Mouse (Mus musculus) neural tube, embryonic 13.5 days (tissue): ENCODE data around the gene Ptpru. TPM values are rescaled to one million over a fixed set of nuclear protein-coding genes. Genes with fewer than 3 reads are reported as not detected.

ENCODE experiments used
- ATAC-seq: fragments of 200-750 bp; cut with Nextera tagmentation; 2 replicates; pipeline ENCODE4 v1.8.0; 2017; ENCODE audit warnings: low read depth, mild to moderate bottlenecking, moderate TSS enrichment, moderate library complexity
- H3K27ac ChIP-seq: fragments of 300-500 bp; sonication (generic); replicated peaks from 2 replicates; pipeline ENCODE4 v1.5.1; 2015; ENCODE audit warnings: moderate library complexity, mild to moderate bottlenecking, inconsistent platforms
- H3K27me3 ChIP-seq: fragments of 300-500 bp; sonication (generic); 2 replicates; pipeline ENCODE4 v1.6.1; 2015; ENCODE audit warnings: mild to moderate bottlenecking, inconsistent platforms
- H3K36me3 ChIP-seq: fragments of 300-500 bp; sonication (generic); 2 replicates; pipeline ENCODE4 v1.6.1; 2015; ENCODE audit warnings: mild to moderate bottlenecking, inconsistent platforms
- H3K4me1 ChIP-seq: fragments of 300-500 bp; sonication (generic); replicated peaks from 2 replicates; pipeline ENCODE4 v1.6.1; 2015; ENCODE audit warnings: inconsistent platforms
- H3K4me2 ChIP-seq: fragments of 300-500 bp; sonication (generic); 2 replicates; pipeline ENCODE4 v1.6.1; 2015; ENCODE audit warnings: inconsistent platforms, mild to moderate bottlenecking, moderate library complexity
- H3K4me3 ChIP-seq: fragments of 300-500 bp; sonication (generic); 2 replicates; pipeline ENCODE4 v1.5.1; 2015; ENCODE audit warnings: mild to moderate bottlenecking, inconsistent platforms
- H3K9ac ChIP-seq: fragments of 300-500 bp; sonication (generic); 2 replicates; pipeline ENCODE4 v1.6.1; 2015; ENCODE audit warnings: moderate library complexity, mild to moderate bottlenecking, inconsistent platforms
- H3K9me3 ChIP-seq: fragments of 300-500 bp; sonication (generic); 2 replicates; pipeline ENCODE4 v1.6.1; 2016; ENCODE audit warnings: inconsistent platforms
- WGBS: fragments of 180-500 bp; shearing (Covaris S2); methylation state at CpG from one replicate; pipeline ENCODE4 v1.1.7; 2015; 5-methylcytosine and 5-hydroxymethylcytosine counted together
- polyA plus RNA-seq: library from polyadenylated mRNA; unstranded; fragments of >200 nt; fragmentation: Nextera tagmentation; extraction: Ambion mirVana; gene quantifications from 2 replicates; pipeline ENCODE4 v1.2.1, GENCODE M21; 2015

Gene Ptpru
- polyA plus RNA-seq, 1 experiment from 2014 or later = 9.9 TPM

DNA sequence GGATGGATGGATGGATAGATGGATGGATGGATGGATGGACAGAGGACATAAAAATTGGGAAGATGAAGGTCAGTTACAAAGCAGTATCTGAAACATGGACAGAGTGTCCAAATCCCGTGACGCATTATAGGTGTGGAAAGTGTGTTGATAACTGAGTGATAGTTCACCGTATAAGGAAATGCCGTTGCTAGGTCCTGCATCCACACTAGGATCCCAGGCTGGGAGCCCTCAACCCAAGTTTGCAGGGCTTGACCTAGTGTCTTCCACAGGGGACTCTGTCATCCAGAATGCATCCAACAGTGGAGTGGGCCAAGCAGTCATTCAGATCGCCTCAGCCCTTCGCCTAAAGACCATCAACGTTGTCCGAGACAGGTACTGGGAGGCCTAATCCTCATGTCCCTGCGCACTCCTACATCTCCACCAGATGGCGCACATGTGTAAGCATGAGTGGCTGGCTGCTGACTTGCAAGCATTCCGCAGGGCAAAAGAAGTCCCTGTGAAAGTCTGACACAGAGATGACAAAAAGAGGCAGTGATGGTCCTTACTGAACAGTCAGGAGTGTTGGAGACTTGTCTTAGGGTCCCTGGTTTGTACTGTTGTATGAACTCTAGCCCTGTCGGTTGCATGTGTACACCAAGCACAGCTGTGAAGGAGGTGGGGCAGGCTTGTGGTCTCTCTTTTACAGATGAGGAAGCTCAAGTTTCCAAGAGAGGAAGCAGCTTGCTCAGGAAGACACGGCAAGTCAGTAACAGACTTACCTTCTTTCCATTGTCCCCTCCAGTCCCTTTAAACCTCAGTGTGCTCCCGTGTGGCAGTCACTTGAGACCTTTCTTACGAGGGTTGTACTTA, 22.6 kb upstream of the Ptpru start:
- Histone ChIP-seq H3K4me3 (no peak overlapping the region), H3K9ac (0 out of 2 replicates have a peak overlapping the region, but pooled peaks have one; percentile 45), H3K27me3 (no peaks in the 10 kb centered on the region), H3K4me2 (no peak overlapping the region), H3K27ac (no peak overlapping the region), H3K4me1 (no peaks in the 10 kb centered on the region), H3K36me3 (peaks cover 50% of the 10 kb centered on the region), H3K9me3 (no peaks in the 10 kb centered on the region)
- 51% methylated on average over 15 of the region's 15 CpGs for WGBS
- peak; percentile 50; the same call in 1 of the 2 replicates for ATAC-seq

DNA sequence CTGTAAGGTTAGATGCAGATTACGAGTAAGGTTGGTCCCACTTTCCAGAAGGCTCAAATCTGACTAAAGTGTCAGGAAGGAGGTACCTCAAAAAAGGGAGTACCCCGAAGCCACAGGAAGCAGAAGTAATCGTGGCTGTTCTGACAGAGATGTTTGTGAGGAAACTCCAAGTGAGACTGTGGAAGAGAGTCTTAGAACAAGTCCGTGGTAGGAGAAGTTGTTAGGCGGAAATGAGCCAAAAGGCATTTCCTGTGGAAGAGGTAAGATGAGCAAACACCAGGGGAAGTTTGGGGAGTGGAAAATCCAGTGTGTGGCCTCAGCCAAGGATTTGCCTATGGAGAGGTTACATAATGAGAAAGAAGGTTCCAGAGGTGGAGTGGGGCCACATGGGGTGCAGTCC, 16.9 kb upstream of the Ptpru start:
- Histone ChIP-seq H3K4me2 (no peak overlapping the region), H3K4me3 (no peak overlapping the region), H3K9ac (no peak overlapping the region), H3K4me1 (peaks cover 15% of the 10 kb centered on the region), H3K9me3 (no peaks in the 10 kb centered on the region), H3K27ac (no peak overlapping the region), H3K27me3 (no peaks in the 10 kb centered on the region), H3K36me3 (peaks cover 18% of the 10 kb centered on the region)
- no peak for ATAC-seq
- 85% methylated on average over 5 of the region's 5 CpGs for WGBS

DNA sequence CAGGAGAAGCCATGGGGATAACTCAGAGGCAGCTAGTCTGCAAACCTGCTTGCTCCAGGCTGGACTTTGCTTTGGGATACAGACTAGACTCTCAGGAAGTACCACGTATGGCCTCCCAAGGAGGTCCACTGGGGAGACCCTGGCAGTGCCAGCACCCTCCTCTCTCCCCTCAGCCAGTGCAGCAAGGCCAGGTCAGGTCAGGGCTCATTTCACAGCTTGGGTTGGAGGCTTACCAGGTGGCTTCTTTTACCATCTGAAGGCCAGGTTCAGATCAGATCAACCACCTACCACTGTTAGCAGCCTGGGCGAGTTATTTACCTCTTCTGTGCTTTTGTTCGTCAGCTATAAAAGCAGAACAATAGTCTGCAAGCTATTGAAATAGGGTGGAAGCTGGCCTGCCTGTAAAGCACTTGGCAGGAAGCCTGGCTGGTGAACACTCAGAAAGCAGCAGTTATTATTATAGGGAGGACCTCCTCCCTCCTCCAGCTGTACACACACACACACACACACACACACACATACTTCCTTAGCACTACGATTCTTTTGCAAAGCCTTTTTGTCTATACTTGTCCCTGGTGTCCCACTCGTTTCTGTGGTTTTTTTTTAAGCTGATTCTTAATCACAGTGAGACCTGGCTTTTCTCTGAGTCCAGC, 12.0 kb upstream of the Ptpru start:
- peak overlapping the region; percentile 61 for H3K27ac ChIP-seq
- no peaks in the 10 kb centered on the region for H3K9me3 ChIP-seq
- 0 out of 2 replicates have a peak, but pooled peaks cover 7% of the 10 kb centered on the region for H3K36me3 ChIP-seq
- H3K27me3 ChIP-seq = no peaks in the 10 kb centered on the region
- no peak overlapping the region for H3K4me2 ChIP-seq
- H3K4me3 ChIP-seq = no peak overlapping the region
- 21% methylated on average over 5 of the region's 5 CpGs for WGBS
- peak overlapping the region; percentile 14; the same call in 1 of the 2 replicates for H3K9ac ChIP-seq
- H3K4me1 ChIP-seq = peaks cover 19% of the 10 kb centered on the region
- no peak for ATAC-seq

DNA sequence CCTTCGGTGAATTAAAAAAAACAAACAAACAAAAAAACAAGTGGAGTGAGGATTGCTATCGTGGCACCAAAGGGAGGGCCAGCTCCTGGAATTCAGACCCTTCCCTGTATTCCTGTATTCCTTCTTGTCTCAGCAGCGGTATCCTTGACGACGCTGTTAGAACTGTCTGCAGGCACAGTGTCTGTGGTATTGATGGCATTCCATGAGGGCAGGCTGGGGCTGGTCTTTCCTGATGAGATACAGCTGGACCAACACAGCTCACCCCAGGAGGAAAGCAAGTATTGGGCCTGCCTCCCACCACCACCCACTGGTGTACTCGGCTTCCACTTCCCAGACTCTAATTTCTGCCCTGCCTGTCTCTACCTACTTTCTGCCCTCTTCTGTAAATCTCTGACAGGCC, 10.0 kb upstream of the Ptpru start:
- peaks cover 33% of the 10 kb centered on the region for H3K4me1 ChIP-seq
- 0 out of 2 replicates have a peak, but pooled peaks cover 7% of the 10 kb centered on the region for H3K36me3 ChIP-seq
- ATAC-seq = no peak
- H3K4me3 ChIP-seq = no peak overlapping the region
- H3K9ac ChIP-seq = no peak overlapping the region
- no peaks in the 10 kb centered on the region for H3K9me3 ChIP-seq
- H3K4me2 ChIP-seq = no peak overlapping the region
- WGBS = 71% methylated on average over 6 of the region's 6 CpGs
- H3K27ac ChIP-seq = no peak overlapping the region
- H3K27me3 ChIP-seq = no peaks in the 10 kb centered on the region

DNA sequence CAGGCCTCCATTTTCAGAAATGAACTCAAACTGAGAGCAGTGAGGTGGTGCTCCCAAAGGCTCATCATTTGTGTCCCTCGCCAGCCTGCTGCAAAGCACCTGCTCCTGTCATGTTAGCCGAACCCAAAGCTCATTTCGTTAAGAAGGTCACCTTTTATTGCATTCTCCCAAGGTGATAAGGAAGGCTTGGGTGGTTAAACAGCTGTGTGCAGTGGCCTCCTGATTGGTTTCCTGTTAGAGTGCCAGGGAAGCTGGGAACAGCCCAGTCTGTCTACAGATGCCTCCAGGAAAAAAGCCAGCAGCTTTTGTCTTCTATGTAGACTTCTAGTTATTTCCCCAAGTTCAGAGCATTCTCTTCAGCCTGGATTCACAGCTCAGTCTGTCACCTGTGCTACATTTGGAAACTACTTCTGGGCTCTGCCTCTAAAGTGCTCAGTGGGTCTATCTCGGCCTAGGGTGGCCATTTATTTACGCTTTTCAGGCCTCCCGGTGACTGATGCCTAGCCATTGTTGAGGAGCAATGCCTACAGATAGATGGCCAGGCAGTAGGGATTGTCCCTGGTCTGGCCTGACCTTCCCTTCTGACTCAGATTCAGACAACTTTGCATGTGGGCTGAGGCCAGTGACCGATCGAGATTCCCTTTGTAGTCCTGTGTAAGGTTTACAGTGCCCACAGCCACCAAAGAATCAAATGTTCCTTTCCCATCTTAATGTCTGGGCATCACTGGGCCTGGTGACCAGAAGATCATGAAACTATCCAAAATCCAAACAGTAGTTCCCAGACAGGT, 8.1 kb upstream of the Ptpru start:
- peaks cover 11% of the 10 kb centered on the region for H3K27me3 ChIP-seq
- H3K4me2 ChIP-seq = no peak overlapping the region
- no peaks in the 10 kb centered on the region for H3K9me3 ChIP-seq
- H3K36me3 ChIP-seq = 0 out of 2 replicates have a peak, but pooled peaks cover 7% of the 10 kb centered on the region
- H3K4me1 ChIP-seq = peaks cover 30% of the 10 kb centered on the region
- 82% methylated on average over 8 of the region's 8 CpGs for WGBS
- H3K4me3 ChIP-seq = no peak overlapping the region
- no peak for ATAC-seq
- H3K9ac ChIP-seq = no peak overlapping the region
- H3K27ac ChIP-seq = no peak overlapping the region

DNA sequence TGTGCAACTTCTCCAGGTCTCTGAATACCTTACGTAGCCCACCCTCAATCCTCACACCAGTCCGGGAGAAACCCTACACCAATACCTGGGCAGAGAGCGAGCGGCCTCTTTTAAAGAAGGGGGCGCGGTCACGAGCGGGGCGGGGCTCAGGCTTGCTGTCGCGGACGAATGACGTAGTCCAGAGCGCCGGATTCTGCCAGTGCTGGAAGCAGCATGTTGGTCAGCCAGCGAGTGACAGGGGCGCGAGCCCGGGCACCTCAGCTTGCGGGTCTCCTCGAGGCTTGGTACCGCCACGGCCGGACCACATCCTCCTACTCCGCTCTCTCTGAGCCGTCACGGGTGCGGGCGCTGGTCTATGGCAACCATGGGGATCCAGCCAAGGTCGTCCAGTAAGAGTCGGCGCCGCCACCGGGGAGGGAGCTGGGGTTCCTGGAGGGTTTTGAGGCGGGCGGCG, 5.2 kb upstream of the Ptpru start, which contains the start of gene Mecr:
TSS of gene Mecr (plus strand) at position 181 of the 454 bp plus-strand sequence.
- no peak within 1 kb of the TSS for H3K27ac ChIP-seq
- peaks cover 34% of the 10 kb centered on the region for H3K27me3 ChIP-seq
- peak within 1 kb of the TSS; percentile 82 for H3K9ac ChIP-seq
- no peaks in the 10 kb centered on the region for H3K9me3 ChIP-seq
- H3K4me3 ChIP-seq = peak within 1 kb of the TSS; percentile 88
- under 1% methylated on average over 37 of the region's 37 CpGs for WGBS
- peak within 1 kb of the TSS; percentile 93 for H3K4me2 ChIP-seq
- peaks cover 15% of the 10 kb centered on the region for H3K4me1 ChIP-seq
- 0 out of 2 replicates have a peak, but pooled peaks cover 3% of the 10 kb centered on the region for H3K36me3 ChIP-seq
- peak; percentile 86 for ATAC-seq

DNA sequence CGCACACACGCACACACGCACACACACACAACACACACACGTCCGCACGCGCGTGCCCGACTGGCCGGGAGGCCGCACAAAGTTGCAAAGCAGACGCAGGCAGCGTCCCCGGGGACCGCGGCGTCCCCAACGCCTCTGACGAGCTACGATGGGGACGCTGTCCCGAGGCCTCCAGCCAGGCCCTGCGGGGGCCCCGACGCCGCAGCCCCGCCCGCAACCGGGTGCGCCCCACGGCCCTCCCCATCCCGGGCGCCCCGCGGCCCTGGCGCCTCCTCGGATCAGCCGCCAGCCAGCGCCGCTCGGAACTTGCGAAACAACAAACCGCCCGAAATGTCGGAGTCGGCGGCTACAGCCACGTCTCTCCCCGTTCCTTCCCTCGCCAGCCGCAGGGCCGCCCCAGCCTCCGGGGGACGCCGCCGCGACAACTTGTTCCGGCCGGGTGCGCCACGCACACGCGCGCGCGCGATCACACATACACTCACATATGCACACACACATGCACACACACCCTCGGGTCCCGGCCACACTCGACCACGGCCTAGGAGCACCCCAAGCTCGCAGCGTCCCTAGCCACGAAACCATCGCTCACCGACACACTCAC, 1.1 kb downstream of the Ptpru start:
- H3K9me3 ChIP-seq = no peaks in the 10 kb centered on the region
- ATAC-seq = peak; percentile 38
- peaks cover 29% of the 10 kb centered on the region for H3K4me1 ChIP-seq
- H3K27me3 ChIP-seq = peaks cover 78% of the 10 kb centered on the region
- H3K27ac ChIP-seq = no peak overlapping the region
- under 1% methylated on average over 69 of the region's 76 CpGs for WGBS
- peak overlapping the region; percentile 75 for H3K9ac ChIP-seq
- H3K4me3 ChIP-seq = peak overlapping the region; percentile 53
- no peaks in the 10 kb centered on the region for H3K36me3 ChIP-seq
- peak overlapping the region; percentile 89 for H3K4me2 ChIP-seq

DNA sequence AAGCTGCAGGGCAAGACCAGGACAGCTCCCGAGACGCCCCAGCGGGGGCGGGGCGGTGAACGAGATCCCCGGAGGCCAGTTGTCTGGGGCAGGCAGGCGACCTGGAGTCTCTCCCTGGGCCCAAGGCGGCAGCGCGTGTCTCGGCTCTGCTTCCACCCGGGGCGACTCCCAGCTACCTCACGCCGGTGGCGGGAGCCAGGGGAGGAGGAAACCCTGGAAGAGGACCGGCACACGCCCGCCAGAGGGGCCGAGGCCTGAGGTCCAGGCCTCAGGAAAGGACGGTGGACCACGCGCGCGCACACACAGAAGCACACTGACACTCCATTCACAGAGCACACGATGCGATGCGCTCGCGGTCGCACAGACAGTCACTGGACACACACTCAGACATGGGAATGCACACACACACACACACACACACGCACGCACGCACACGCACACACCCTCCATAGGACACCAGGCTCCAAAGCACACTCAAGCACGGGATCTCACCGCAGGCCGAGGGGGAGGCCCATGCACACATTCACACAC, 1.7 kb downstream of the Ptpru start:
- Histone ChIP-seq H3K27ac (no peak overlapping the region), H3K36me3 (no peaks in the 10 kb centered on the region), H3K27me3 (peaks cover 72% of the 10 kb centered on the region), H3K9me3 (no peaks in the 10 kb centered on the region), H3K4me2 (peak overlapping the region; percentile 89), H3K4me3 (peak overlapping the region; percentile 53), H3K9ac (peak overlapping the region; percentile 75), H3K4me1 (peaks cover 29% of the 10 kb centered on the region)
- under 1% methylated on average over 39 of the region's 39 CpGs for WGBS
- ATAC-seq = 0 out of 2 replicates have a peak, but pooled peaks have one; percentile 8

DNA sequence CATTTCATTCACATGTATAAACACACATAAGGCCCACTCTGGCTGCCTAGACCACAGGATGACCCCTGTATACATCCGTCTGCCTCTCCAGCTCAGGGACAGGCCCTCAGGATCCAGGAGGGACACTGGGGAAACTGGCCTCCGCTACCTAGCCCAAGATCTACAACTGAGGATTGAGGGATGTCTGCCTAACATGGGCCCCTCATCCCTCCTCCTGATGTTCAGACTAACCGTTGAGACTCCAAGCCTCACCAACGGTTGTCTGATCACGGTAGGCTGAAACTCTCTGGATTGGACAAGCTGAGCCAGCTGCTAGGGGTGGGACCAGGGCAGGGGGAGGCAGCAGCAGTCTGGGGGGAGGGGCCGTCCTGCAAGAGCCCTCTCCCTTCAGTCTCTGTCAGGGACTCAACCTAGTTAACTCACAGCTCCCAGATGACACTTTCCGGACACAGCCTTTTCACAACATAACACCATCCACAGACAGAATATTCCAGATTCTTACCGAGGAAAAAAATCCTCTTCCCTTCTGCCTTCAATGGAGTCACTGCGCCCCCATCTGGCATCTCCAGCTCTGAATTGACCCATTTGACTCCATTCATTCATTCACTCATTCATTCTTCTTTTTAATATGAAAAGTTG, 4.0 kb downstream of the Ptpru start:
- ATAC-seq = no peak
- Histone ChIP-seq H3K27me3 (peaks cover 61% of the 10 kb centered on the region), H3K4me3 (no peak overlapping the region), H3K4me1 (peaks cover 33% of the 10 kb centered on the region), H3K9me3 (no peaks in the 10 kb centered on the region), H3K9ac (no peak overlapping the region), H3K36me3 (no peaks in the 10 kb centered on the region), H3K27ac (no peak overlapping the region), H3K4me2 (no peak overlapping the region)
- WGBS = 30% methylated on average over 9 of the region's 9 CpGs

DNA sequence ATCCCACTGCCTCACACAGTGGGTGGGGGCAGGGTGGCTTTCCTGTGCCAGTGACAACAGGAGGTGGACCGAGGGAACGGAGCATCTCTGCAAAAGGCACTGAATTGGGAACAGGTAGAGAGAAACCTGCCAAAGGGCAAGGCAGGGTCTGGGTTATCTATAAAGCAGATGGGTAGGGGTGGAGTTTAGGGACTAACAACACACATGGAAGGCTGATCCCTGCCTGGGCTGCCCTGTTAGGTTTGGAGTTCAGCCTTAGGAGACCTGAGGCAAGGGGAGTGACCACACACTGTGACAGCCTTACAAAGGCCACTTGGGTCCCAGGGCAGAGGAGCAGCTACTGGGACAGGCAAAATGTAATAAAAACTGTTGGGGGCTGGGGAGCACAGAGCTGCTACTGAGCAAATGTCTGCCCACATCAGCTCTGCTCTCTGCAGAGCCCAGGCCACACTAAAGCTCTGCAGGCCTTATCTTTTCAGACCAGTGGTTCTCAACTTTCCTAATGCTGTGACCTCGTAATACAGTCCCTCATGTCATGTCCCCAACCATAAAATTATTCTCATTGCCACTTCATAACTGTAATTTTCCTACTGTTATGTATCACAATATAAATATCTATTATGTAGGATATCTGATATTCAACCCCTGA, 5.2 kb downstream of the Ptpru start:
- H3K27me3 ChIP-seq = peaks cover 52% of the 10 kb centered on the region
- no peak for ATAC-seq
- H3K27ac ChIP-seq = no peak overlapping the region
- H3K4me1 ChIP-seq = peaks cover 29% of the 10 kb centered on the region
- H3K4me2 ChIP-seq = no peak overlapping the region
- no peak overlapping the region for H3K4me3 ChIP-seq
- no peaks in the 10 kb centered on the region for H3K36me3 ChIP-seq
- H3K9ac ChIP-seq = no peak overlapping the region
- 74% methylated on average over 3 of the region's 3 CpGs for whole genome bisulfite sequencing
- H3K9me3 ChIP-seq = no peaks in the 10 kb centered on the region
